Mouse (Mus musculus) erythroblast, embryonic 14.5 days (primary cell): Measurements from ENCODE around the gene Xirp1.

Experiments
- GATA1 ChIP-seq: IDR thresholded peaks from 2 replicates; pipeline ENCODE4 v1.6.1; 2012; ENCODE audit warnings: low read length, inconsistent platforms, mixed read lengths
- TAL1 ChIP-seq: IDR thresholded peaks from 3 replicates; pipeline ENCODE4 v1.6.1; 2012; ENCODE audit warnings: low read length, inconsistent platforms, mixed read lengths

DNA sequence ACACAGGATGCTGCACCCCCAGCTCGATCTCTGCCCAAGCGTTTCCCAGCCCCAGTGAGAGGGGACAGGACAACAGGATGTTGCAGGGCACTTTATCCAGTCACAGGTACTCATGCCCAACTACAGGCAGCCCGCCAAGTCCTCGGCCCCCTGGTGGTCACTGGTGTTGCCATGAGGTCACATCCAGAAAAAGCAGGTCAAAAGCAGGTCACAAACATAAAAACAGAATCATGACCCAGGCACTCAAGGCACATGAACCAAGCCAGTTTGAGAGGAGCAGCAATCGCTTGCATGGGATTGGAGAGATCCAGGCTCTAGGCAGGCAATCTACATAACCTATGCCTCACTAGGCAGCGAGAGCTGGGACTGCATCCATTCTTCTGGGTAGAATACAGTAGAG, 53.2 kb downstream of the Xirp1 start:
- no peak for TF ChIP-seq TAL1
- no peak for TF ChIP-seq GATA1
